Mouse (Mus musculus) MEL (cell line): ENCODE measurements at regions not wholly inside any gene's neighbourhood (a gene's known extent, or its start where the extent isn't known, plus 50 kb on each side); places are given as distances from the start of the nearest gene placed in this dataset.

ENCODE experiments used
- DNase-seq: peaks from one replicate; pipeline ENCODE4 v3.0.0; 2011; ENCODE audit warnings: low read depth, low spot score
- H3K27ac ChIP-seq: 2 replicates; pipeline ENCODE4 v1.5.1; 2012; ENCODE audit warnings: low read depth, mild to moderate bottlenecking, control low read depth, low read length, moderate library complexity; ENCODE audit not compliant: control insufficient read depth
- H3K27me3 ChIP-seq, 2 experiments: fragments of 150-350 bp in 1 of 2; sonication (generic) in 1 of 2; 2 replicates each; pipeline ENCODE4 v1.6.1; 2012; ENCODE audit warnings: low read length in 2 of 2, mild to moderate bottlenecking in 2 of 2, improper control_type of control experiment in 1 of 2, moderate library complexity in 1 of 2; ENCODE audit not compliant: insufficient read depth in 2 of 2, control insufficient read depth in 1 of 2
- H3K36me3 ChIP-seq, 2 experiments: 2 replicates each; pipeline ENCODE4 v1.6.1; 2012 to 2014; ENCODE audit warnings: low read length in 2 of 2, improper control_type of control experiment in 1 of 2, inconsistent platforms in 1 of 2, mild to moderate bottlenecking in 1 of 2; ENCODE audit not compliant: insufficient read depth in 2 of 2, control insufficient read depth in 1 of 2
- H3K4me1 ChIP-seq, 2 experiments: fragments of 150-350 bp in 1 of 2; sonication (generic) in 1 of 2; 2 replicates each; pipeline ENCODE4 v1.6.1; 2012; ENCODE audit warnings: low read length in 2 of 2, improper control_type of control experiment in 1 of 2, mild to moderate bottlenecking in 1 of 2; ENCODE audit not compliant: insufficient read depth in 2 of 2, control insufficient read depth in 1 of 2
- H3K4me3 ChIP-seq, 2 experiments: fragments of 150-350 bp in 1 of 2; sonication (generic) in 1 of 2; 2 replicates each; pipeline ENCODE4 v1.5.1; 2012; ENCODE audit warnings: low read depth in 2 of 2, low read length in 2 of 2, mild to moderate bottlenecking in 2 of 2, moderate library complexity in 2 of 2, control low read depth in 1 of 2, improper control_type of control experiment in 1 of 2; ENCODE audit not compliant: control insufficient read depth in 1 of 2, insufficient read depth in 1 of 2
- H3K79me2 ChIP-seq: 2 replicates; pipeline ENCODE4 v1.6.1; 2012; ENCODE audit warnings: mild to moderate bottlenecking, low read length, moderate library complexity; ENCODE audit not compliant: control insufficient read depth, poor library complexity, insufficient read depth
- H3K9ac ChIP-seq: 2 replicates; pipeline ENCODE4 v1.6.1; 2012; ENCODE audit warnings: low read depth, mild to moderate bottlenecking, control low read depth, low read length, moderate library complexity; ENCODE audit not compliant: control insufficient read depth, poor library complexity, severe bottlenecking
- H3K9me3 ChIP-seq: fragments of 150-350 bp; sonication (generic); replicated peaks from 2 replicates; pipeline ENCODE4 v1.6.1; 2012; ENCODE audit warnings: mild to moderate bottlenecking, low read length, improper control_type of control experiment, moderate library complexity; ENCODE audit not compliant: insufficient read depth
- CHD1 ChIP-seq: IDR thresholded peaks from 2 replicates; pipeline ENCODE4 v1.6.1; 2012; ENCODE audit warnings: low read depth, mild to moderate bottlenecking, inconsistent platforms, low read length, improper control_type of control experiment
- CHD2 ChIP-seq: IDR thresholded peaks from 2 replicates; pipeline ENCODE4 v1.6.1; 2011; ENCODE audit warnings: low read length, improper control_type of control experiment
- ELF1 ChIP-seq: IDR thresholded peaks from 2 replicates; pipeline ENCODE4 v1.6.1; 2014; ENCODE audit warnings: low read depth, mild to moderate bottlenecking, inconsistent platforms, low read length, improper control_type of control experiment, moderate library complexity
- EP300 ChIP-seq, 2 experiments: IDR thresholded peaks; 2 replicates each; pipeline ENCODE4 v1.6.1; 2011; ENCODE audit warnings: improper control_type of control experiment in 2 of 2, low read length in 2 of 2, low read depth in 1 of 2, mild to moderate bottlenecking in 1 of 2
- GABPA ChIP-seq: IDR thresholded peaks from 2 replicates; pipeline ENCODE4 v1.6.1; 2012; ENCODE audit warnings: low read depth, mild to moderate bottlenecking, inconsistent platforms, low read length, improper control_type of control experiment, moderate library complexity
- HCFC1 ChIP-seq: IDR thresholded peaks from 2 replicates; pipeline ENCODE4 v1.6.1; 2012; ENCODE audit warnings: low read depth, mild to moderate bottlenecking, inconsistent platforms, low read length, improper control_type of control experiment, moderate library complexity
- JUND ChIP-seq: IDR thresholded peaks from 2 replicates; pipeline ENCODE4 v1.6.1; 2011; ENCODE audit warnings: low read depth, mild to moderate bottlenecking, improper control_type of control experiment, low read length
- KAT2A ChIP-seq: conservative IDR thresholded peaks from 2 replicates; pipeline ENCODE4 v1.6.1; 2012; ENCODE audit warnings: low read depth, low read length, improper control_type of control experiment, inconsistent platforms
- MAZ ChIP-seq: IDR thresholded peaks from 2 replicates; pipeline ENCODE4 v1.6.1; 2012; ENCODE audit warnings: low read depth, mild to moderate bottlenecking, inconsistent platforms, low read length, improper control_type of control experiment
- MXI1 ChIP-seq: IDR thresholded peaks from 2 replicates; pipeline ENCODE4 v1.6.1; 2011; ENCODE audit warnings: mild to moderate bottlenecking, low read depth, low read length, improper control_type of control experiment
- MYC ChIP-seq: IDR thresholded peaks from 2 replicates; pipeline ENCODE4 v1.6.1; 2011; ENCODE audit warnings: low read depth, mild to moderate bottlenecking, low read length, improper control_type of control experiment, moderate library complexity
- NELFE ChIP-seq: IDR thresholded peaks from 2 replicates; pipeline ENCODE4 v1.6.1; 2011; ENCODE audit warnings: low read depth, low read length, improper control_type of control experiment
- NRF1 ChIP-seq: IDR thresholded peaks from 2 replicates; pipeline ENCODE4 v1.6.1; 2014; ENCODE audit warnings: low read depth, mild to moderate bottlenecking, inconsistent platforms, low read length, improper control_type of control experiment, moderate library complexity; ENCODE audit not compliant: poor library complexity, insufficient read depth, severe bottlenecking
- POLR2A ChIP-seq, 2 experiments: IDR thresholded peaks; 2 replicates each; pipeline ENCODE4 v1.6.1; 2011 to 2012; ENCODE audit warnings: low read length in 2 of 2, mild to moderate bottlenecking in 2 of 2, control low read depth in 1 of 2, improper control_type of control experiment in 1 of 2, low read depth in 1 of 2, moderate library complexity in 1 of 2; ENCODE audit not compliant: control insufficient read depth in 1 of 2, insufficient read depth in 1 of 2, poor library complexity in 1 of 2
- POLR2AphosphoS2 ChIP-seq: IDR thresholded peaks from 2 replicates; pipeline ENCODE4 v1.6.1; 2011; ENCODE audit warnings: low read length, improper control_type of control experiment
- SIN3A ChIP-seq: IDR thresholded peaks from 2 replicates; pipeline ENCODE4 v1.6.1; 2012; ENCODE audit warnings: low read length, improper control_type of control experiment, inconsistent platforms
- TCF12 ChIP-seq: IDR thresholded peaks from 2 replicates; pipeline ENCODE4 v1.6.1; 2014; ENCODE audit warnings: low read depth, mild to moderate bottlenecking, inconsistent platforms, low read length, improper control_type of control experiment, moderate library complexity
- UBTF ChIP-seq: IDR thresholded peaks from 2 replicates; pipeline ENCODE4 v1.6.1; 2012; ENCODE audit warnings: low read depth, mild to moderate bottlenecking, inconsistent platforms, low read length, improper control_type of control experiment, moderate library complexity, borderline replicate concordance; ENCODE audit not compliant: insufficient read depth
- USF1 ChIP-seq: IDR thresholded peaks from 2 replicates; pipeline ENCODE4 v1.6.1; 2014; ENCODE audit warnings: low read depth, mild to moderate bottlenecking, inconsistent platforms, low read length, improper control_type of control experiment, moderate library complexity
- ZKSCAN1 ChIP-seq: IDR thresholded peaks from 2 replicates; pipeline ENCODE4 v1.6.1; 2012; ENCODE audit warnings: low read depth, mild to moderate bottlenecking, inconsistent platforms, low read length, improper control_type of control experiment, moderate library complexity
- ZMIZ1 ChIP-seq: IDR thresholded peaks from 2 replicates; pipeline ENCODE4 v1.6.1; 2012; ENCODE audit warnings: low read depth, mild to moderate bottlenecking, inconsistent platforms, low read length, improper control_type of control experiment, moderate library complexity

- no peak for DNase-seq
- H3K9ac ChIP-seq: no peak overlapping the region
- H3K36me3 ChIP-seq: no peaks in the 10 kb centered on the region
- H3K79me2 ChIP-seq: no peaks in the 10 kb centered on the region
- H3K4me1 ChIP-seq: no peaks in the 10 kb centered on the region
- H3K4me3 ChIP-seq: no peak overlapping the region
- no peak overlapping the region for H3K27ac ChIP-seq
- TF ChIP-seq USF1 (no peak), NRF1 (no peak), JUND (no peak), ZMIZ1 (no peak), UBTF (no peak), MXI1 (no peak), TCF12 (no peak), MYC (no peak), ELF1 (no peak), KAT2A (no peak)
- no peaks in the 10 kb centered on the region for H3K27me3 ChIP-seq
- no peaks in the 10 kb centered on the region for H3K9me3 ChIP-seq
These were observed 118.4 kb upstream of the Paip1 start for GRCm38 (mm10) chr13:119310013-119310412.

- no peaks in the 10 kb centered on the region for H3K9me3 ChIP-seq
- no peaks in the 10 kb centered on the region for H3K27me3 ChIP-seq
- no peak for DNase-seq
- TF ChIP-seq POLR2A (IDR thresholded peaks at IDR 0.05; ENCODE audit: control insufficient read depth in 1 of 2, insufficient read depth in 1 of 2, low read depth in 1 of 2, low read length in 2 of 2, poor library complexity in 1 of 2) (no peak), HCFC1 (no peak), NELFE (no peak), MYC (no peak), POLR2AphosphoS2 (no peak), NRF1 (no peak), USF1 (no peak), CHD1 (no peak), MAZ (no peak), EP300 (IDR thresholded peaks at IDR 0.05; ENCODE audit: low read depth in 1 of 2, low read length in 2 of 2) (no peak), SIN3A (no peak), JUND (no peak), ZKSCAN1 (no peak), CHD2 (no peak), KAT2A (no peak), GABPA (no peak)
- no peak overlapping the region for H3K27ac ChIP-seq
- no peak overlapping the region for H3K9ac ChIP-seq
- no peaks in the 10 kb centered on the region for H3K4me1 ChIP-seq
- no peaks in the 10 kb centered on the region for H3K36me3 ChIP-seq
- no peaks in the 10 kb centered on the region for H3K79me2 ChIP-seq
- H3K4me3 ChIP-seq: no peak overlapping the region
These were observed 114.0 kb upstream of the Paip1 start for GRCm38 (mm10) chr13:119314356-119314755.
